Mouse (Mus musculus): ENCODE measurements around the gene Gusb. TPM values are rescaled to one million over a fixed set of nuclear protein-coding genes. Genes with fewer than 3 reads are reported as not detected.
"Not testable (repeated sequence)": the region's sequence is repeated elsewhere in the genome, so short reads cannot be mapped to it uniquely, and the experiment has no call there.

The Gusb gene
- total and polyA plus RNA-seq, 2 experiments from 2014 or later: 26.2 to 47.0 TPM

- H3K4me2 ChIP-seq (ENCODE audit: low read depth, low read length): no peak overlapping the region
- no peaks in the 10 kb centered on the region for H3K4me1 ChIP-seq (ENCODE audit: insufficient read depth, low read length)
- H3K27ac ChIP-seq: no peak overlapping the region
- no peaks in the 10 kb centered on the region for H3K9me3 ChIP-seq (ENCODE audit: low read length)
- no peaks in the 10 kb centered on the region for H3K27me3 ChIP-seq (ENCODE audit: insufficient read depth, low read length)
- no peak for TF ChIP-seq CTCF (IDR thresholded peaks at IDR 0.05; ENCODE audit: low read depth)
- no peaks in the 10 kb centered on the region for H3K36me3 ChIP-seq (ENCODE audit: insufficient read depth, low read length)
- H3K4me3 ChIP-seq (ENCODE audit: low read length): no peak overlapping the region
- H3K9ac ChIP-seq (replicated peaks; ENCODE audit: low read length): no peak overlapping the region
- DNase-seq (ENCODE audit: low spot score) (no peak), ATAC-seq (no peak)
- WGBS: 79% methylated on average over 4 of the region's 4 CpGs
Observed at GRCm38 (mm10) chr5:129963224-129963623, 39.6 kb downstream of the Gusb start.

- Histone ChIP-seq H3K9me3 (ENCODE audit: low read length) (no peaks in the 10 kb centered on the region), H3K9ac (replicated peaks; ENCODE audit: low read length) (no peak overlapping the region), H3K4me2 (ENCODE audit: low read depth, low read length) (no peak overlapping the region), H3K27me3 (ENCODE audit: insufficient read depth, low read length) (no peaks in the 10 kb centered on the region), H3K4me3 (ENCODE audit: low read length) (no peak overlapping the region), H3K36me3 (ENCODE audit: insufficient read depth, low read length) (no peaks in the 10 kb centered on the region), H3K27ac (no peak overlapping the region), H3K4me1 (ENCODE audit: insufficient read depth, low read length) (no peaks in the 10 kb centered on the region)
- WGBS: 84% methylated on average over 6 of the region's 6 CpGs
- TF ChIP-seq CTCF (IDR thresholded peaks at IDR 0.05; ENCODE audit: low read depth): no peak
- DNase-seq (ENCODE audit: low spot score) (no peak), ATAC-seq (no peak)
Observed at GRCm38 (mm10) chr5:129955792-129956191, 47.1 kb downstream of the Gusb start.

- TF ChIP-seq CTCF (IDR thresholded peaks at IDR 0.05; ENCODE audit: low read depth): no peak
- 90% methylated on average over 5 of the region's 5 CpGs for WGBS
Observed at GRCm38 (mm10) chr5:129954473-129955254, 48.2 kb downstream of the Gusb start.

GRCm38 (mm10) chr5:129952143-129952542 lies 50.7 kb downstream of the Gusb start:
- DNase-seq (ENCODE audit: low spot score) (no peak), ATAC-seq (no peak)
- no peak overlapping the region for H3K27ac ChIP-seq
- no peak overlapping the region for H3K4me3 ChIP-seq (ENCODE audit: low read length)
- no peak overlapping the region for H3K9ac ChIP-seq (replicated peaks; ENCODE audit: low read length)
- no peak overlapping the region for H3K4me2 ChIP-seq (ENCODE audit: low read depth, low read length)
- no peak for TF ChIP-seq CTCF (IDR thresholded peaks at IDR 0.05; ENCODE audit: low read depth)
- no peaks in the 10 kb centered on the region for H3K4me1 ChIP-seq (ENCODE audit: insufficient read depth, low read length)
- no peaks in the 10 kb centered on the region for H3K27me3 ChIP-seq (ENCODE audit: insufficient read depth, low read length)
- H3K9me3 ChIP-seq (ENCODE audit: low read length): no peaks in the 10 kb centered on the region
- 95% methylated on average over 4 of the region's 4 CpGs for WGBS
- no peaks in the 10 kb centered on the region for H3K36me3 ChIP-seq (ENCODE audit: insufficient read depth, low read length)

More at GRCm38 (mm10) chr5:129954473-129955254, 48.2 kb downstream of the Gusb start:
- H3K4me2 ChIP-seq (ENCODE audit: low read depth, low read length): no peak overlapping the region
- ATAC-seq (no peak), DNase-seq (ENCODE audit: low spot score) (no peak)
- no peaks in the 10 kb centered on the region for H3K36me3 ChIP-seq (ENCODE audit: insufficient read depth, low read length)
- H3K27ac ChIP-seq: no peak overlapping the region
- no peak overlapping the region for H3K9ac ChIP-seq (replicated peaks; ENCODE audit: low read length)
- no peaks in the 10 kb centered on the region for H3K4me1 ChIP-seq (ENCODE audit: insufficient read depth, low read length)
- no peaks in the 10 kb centered on the region for H3K9me3 ChIP-seq (ENCODE audit: low read length)
- H3K27me3 ChIP-seq (ENCODE audit: insufficient read depth, low read length): no peaks in the 10 kb centered on the region
- H3K4me3 ChIP-seq (ENCODE audit: low read length): no peak overlapping the region

GRCm38 (mm10) chr5:129947528-129948033 lies 55.3 kb downstream of the Gusb start:
- WGBS: 99% methylated on average over 2 of the region's 2 CpGs
- Histone ChIP-seq H3K4me2 (ENCODE audit: low read depth, low read length) (no peak overlapping the region), H3K9ac (replicated peaks; ENCODE audit: low read length) (no peak overlapping the region), H3K4me3 (ENCODE audit: low read length) (no peak overlapping the region), H3K27ac (no peak overlapping the region), H3K9me3 (ENCODE audit: low read length) (no peaks in the 10 kb centered on the region), H3K4me1 (ENCODE audit: insufficient read depth, low read length) (0 out of 2 replicates have a peak, but pooled peaks cover 4% of the 10 kb centered on the region), H3K27me3 (ENCODE audit: insufficient read depth, low read length) (no peaks in the 10 kb centered on the region), H3K36me3 (ENCODE audit: insufficient read depth, low read length) (no peaks in the 10 kb centered on the region)
- no peak for TF ChIP-seq CTCF (IDR thresholded peaks at IDR 0.05; ENCODE audit: low read depth)
- no peak for DNase-seq (ENCODE audit: low spot score)
- ATAC-seq: no peak

- no peak overlapping the region for H3K27ac ChIP-seq
- ATAC-seq (no peak), DNase-seq (ENCODE audit: low spot score) (no peak)
- H3K4me2 ChIP-seq (ENCODE audit: low read depth, low read length): no peak overlapping the region
- H3K27me3 ChIP-seq (ENCODE audit: insufficient read depth, low read length): no peaks in the 10 kb centered on the region
- H3K9me3 ChIP-seq (ENCODE audit: low read length): no peaks in the 10 kb centered on the region
- H3K4me3 ChIP-seq (ENCODE audit: low read length): no peak overlapping the region
- TF ChIP-seq CTCF (IDR thresholded peaks at IDR 0.05; ENCODE audit: low read depth): no peak
- WGBS: 96% methylated on average over 1 of the region's 1 CpGs
- no peaks in the 10 kb centered on the region for H3K36me3 ChIP-seq (ENCODE audit: insufficient read depth, low read length)
- H3K4me1 ChIP-seq (ENCODE audit: insufficient read depth, low read length): 0 out of 2 replicates have a peak, but pooled peaks cover 4% of the 10 kb centered on the region
- H3K9ac ChIP-seq (replicated peaks; ENCODE audit: low read length): no peak overlapping the region
Observed at GRCm38 (mm10) chr5:129943402-129943801, 59.4 kb downstream of the Gusb start.

GRCm38 (mm10) chr5:129942073-129942939 lies 60.5 kb downstream of the Gusb start:
- under 1% methylated on average over 45 of the region's 82 CpGs for WGBS
- H3K9ac ChIP-seq (replicated peaks; ENCODE audit: low read length): peak overlapping the region; percentile 79
- peak overlapping the region; percentile 70; the same call in 1 of the 2 replicates for H3K27ac ChIP-seq
- peak overlapping the region; percentile 81 for H3K4me2 ChIP-seq (ENCODE audit: low read depth, low read length)
- peak overlapping the region; percentile 86 for H3K4me3 ChIP-seq (ENCODE audit: low read length)
- ATAC-seq (peak; percentile 53), DNase-seq (ENCODE audit: low spot score) (peak; percentile 31)
- not testable (repeated sequence) for H3K36me3 ChIP-seq (ENCODE audit: insufficient read depth, low read length); H3K9me3 ChIP-seq (ENCODE audit: low read length); H3K27me3 ChIP-seq (ENCODE audit: insufficient read depth, low read length); H3K4me1 ChIP-seq (ENCODE audit: insufficient read depth, low read length)
